Mouse (Mus musculus) hindbrain, embryonic 11.5 days (tissue): ENCODE results near the gene Col20a1. TPM values are rescaled to one million over a fixed set of nuclear protein-coding genes. Genes with fewer than 3 reads are reported as not detected.

Source experiments
- ATAC-seq: fragments of 200-750 bp; cut with Nextera tagmentation; 2 replicates; pipeline ENCODE4 v1.8.0; 2017; ENCODE audit warnings: mild to moderate bottlenecking, moderate TSS enrichment, moderate library complexity; ENCODE audit not compliant: low FRiP score
- DNase-seq: peaks from one replicate; pipeline ENCODE4 v3.0.0-alpha.2; 2015; ENCODE audit warnings: low spot score
- H3K27ac ChIP-seq: fragments of 300-500 bp; sonication (generic); 2 replicates; pipeline ENCODE4 v1.5.1; 2014; ENCODE audit warnings: mild to moderate bottlenecking, low read depth, low read length
- H3K27me3 ChIP-seq: fragments of 300-500 bp; sonication (generic); 2 replicates; pipeline ENCODE4 v1.6.1; 2014; ENCODE audit warnings: mild to moderate bottlenecking, low read length, moderate library complexity, mixed read lengths; ENCODE audit not compliant: control insufficient read depth, insufficient read depth
- H3K36me3 ChIP-seq: fragments of 300-500 bp; sonication (generic); 2 replicates; pipeline ENCODE4 v1.6.1; 2014; ENCODE audit warnings: mild to moderate bottlenecking, low read length, moderate library complexity, mixed read lengths; ENCODE audit not compliant: control insufficient read depth, insufficient read depth
- H3K4me1 ChIP-seq: fragments of 300-500 bp; sonication (generic); replicated peaks from 2 replicates; pipeline ENCODE4 v1.6.1; 2014; ENCODE audit warnings: low read length, mixed read lengths; ENCODE audit not compliant: control insufficient read depth, insufficient read depth
- H3K4me2 ChIP-seq: fragments of 300-500 bp; sonication (generic); replicated peaks from 2 replicates; pipeline ENCODE4 v1.6.1; 2014; ENCODE audit warnings: mild to moderate bottlenecking, low read depth, low read length
- H3K4me3 ChIP-seq: fragments of 300-500 bp; sonication (generic); 2 replicates; pipeline ENCODE4 v1.5.1; 2014; ENCODE audit warnings: low read depth, low read length
- H3K9ac ChIP-seq: fragments of 300-500 bp; sonication (generic); 2 replicates; pipeline ENCODE4 v1.6.1; 2014; ENCODE audit warnings: low read depth, low read length
- H3K9me3 ChIP-seq: fragments of 300-500 bp; sonication (generic); 2 replicates; pipeline ENCODE4 v1.6.1; 2016; ENCODE audit warnings: low read length; ENCODE audit not compliant: control insufficient read depth
- WGBS: fragments of 180-500 bp; shearing (Covaris S2); extraction: QIAGEN DNeasy Blood & Tissue Kit; methylation state at CpG from one replicate; pipeline ENCODE4 v1.1.7; 2014; 5-methylcytosine and 5-hydroxymethylcytosine counted together
- polyA plus RNA-seq: library from polyadenylated mRNA; unstranded; fragments of >200 nt; fragmentation: Nextera tagmentation; extraction: Ambion mirVana; gene quantifications from 2 replicates; pipeline ENCODE4 v1.2.1, GENCODE M21; 2014

Col20a1 gene
- polyA plus RNA-seq, 1 experiment from 2014 or later = 0.56 TPM

- Histone ChIP-seq H3K27me3 (no peaks in the 10 kb centered on the region), H3K4me3 (no peak overlapping the region), H3K36me3 (no peaks in the 10 kb centered on the region), H3K4me1 (no peaks in the 10 kb centered on the region), H3K9me3 (no peaks in the 10 kb centered on the region), H3K9ac (no peak overlapping the region), H3K4me2 (no peak overlapping the region), H3K27ac (no peak overlapping the region)
- DNase-seq (no peak), ATAC-seq (no peak)
- 63% methylated on average over 4 of the region's 4 CpGs for WGBS
These were observed 79.5 kb downstream of the Col20a1 start for GRCm38 (mm10) chr2:181065827-181066226.

Other genes starting within 250 kb of the Col20a1 start
- gene Bhlhe23, start 209.6 kb upstream of the Col20a1 start, polyA plus RNA-seq = 3.0 and 3.7 TPM in 2 replicates
- 57.3 and 69.4 TPM in 2 replicates for gene Ythdf1, start 65.6 kb upstream of the Col20a1 start, polyA plus RNA-seq
- gene Birc7, start 57.5 kb upstream of the Col20a1 start, polyA plus RNA-seq = 0.49 and 0.65 TPM in 2 replicates
- gene Nkain4, start 31.8 kb upstream of the Col20a1 start, polyA plus RNA-seq = 80.5 and 91.5 TPM in 2 replicates
- gene Arfgap1, start 19.3 kb upstream of the Col20a1 start, polyA plus RNA-seq = 50.2 and 50.5 TPM in 2 replicates
- gene Chrna4, start 57.0 kb downstream of the Col20a1 start, polyA plus RNA-seq = 45.0 and 54.1 TPM in 2 replicates
- 16.3 and 18.9 TPM in 2 replicates for gene Kcnq2, start 148.8 kb downstream of the Col20a1 start, polyA plus RNA-seq
- 1.3 and 1.5 TPM in 2 replicates for gene Eef1a2, start 170.5 kb downstream of the Col20a1 start, polyA plus RNA-seq
- gene Ppdpf, start 200.7 kb downstream of the Col20a1 start, polyA plus RNA-seq = 393 and 410 TPM in 2 replicates
- not detected in 2 replicates for gene Ptk6, start 216.3 kb downstream of the Col20a1 start, polyA plus RNA-seq
- gene Srms, start 226.7 kb downstream of the Col20a1 start, polyA plus RNA-seq = 0.15 and 0.22 TPM in 2 replicates
- 0.29 TPM in 1 of 2 replicates, not detected in the other for gene Fndc11, start 233.5 kb downstream of the Col20a1 start, polyA plus RNA-seq